Mouse (Mus musculus) left cerebral cortex, postnatal 10 days (tissue): Measurements from ENCODE around the gene Snap91. TPM values are rescaled to one million over a fixed set of nuclear protein-coding genes. Genes with fewer than 3 reads are reported as not detected.

Experiments
- DNase-seq, 2 experiments: peaks; one replicate each; pipeline ENCODE4 v3.0.0; 2021 to 2022; ENCODE audit warnings: low spot score in 2 of 2, mixed read lengths in 1 of 2; ENCODE audit errors: extremely low spot score in 1 of 2
- intact Hi-C: fragments of 180-260 bp; cut with DNase I; formaldehyde crosslinking; loops from one replicate; pipeline ENCODE4 v1.15.1; 2025
- total RNA-seq, 2 experiments: library from RNA; stranded (reverse); gene quantifications; 2 replicates each; pipeline ENCODE4 v1.2.3; 2021

Snap91 gene
- 100 to 1,000 TPM; 528 to 545 TPM for total RNA-seq

- intact Hi-C loops = loop anchor here (5.0 kb wide), 1 partner anchor 132 kb away; no protein-coding TSS in a partner anchor
- peak; percentile 87 to 92 for DNase-seq
Observed at GRCm38 (mm10) chr9:86880113-86880972, at the start of gene Snap91. Gene Snap91, minus strand, starts transcription at chr9:86880654.

- no peak for DNase-seq
- intact Hi-C loops = no loop called here
Observed at GRCm38 (mm10) chr9:86926519-86926918, 46.1 kb upstream of the Snap91 start.

GRCm38 (mm10) chr9:86925688-86926087 lies 45.2 kb upstream of the Snap91 start:
- DNase-seq = no peak
- intact Hi-C loops = no loop called here

- no peak for DNase-seq
- intact Hi-C loops = no loop called here
Observed at GRCm38 (mm10) chr9:86922430-86922829, 42.0 kb upstream of the Snap91 start.

GRCm38 (mm10) chr9:86916543-86916942 lies 36.1 kb upstream of the Snap91 start:
- DNase-seq = no peak
- intact Hi-C loops = no loop called here

GRCm38 (mm10) chr9:86899502-86900199 lies 19.2 kb upstream of the Snap91 start:
- intact Hi-C loops = no loop called here

GRCm38 (mm10) chr9:86879216-86880112 lies 990 bp downstream of the Snap91 start:
- intact Hi-C loops = loop anchor here (5.0 kb wide), 1 partner anchor 133 kb away; no protein-coding TSS in a partner anchor
- peak; percentile 14 to 68 for DNase-seq

More at GRCm38 (mm10) chr9:86899502-86900199, 19.2 kb upstream of the Snap91 start:
- no peak for DNase-seq

GRCm38 (mm10) chr9:86878716-86879115 lies 1.7 kb downstream of the Snap91 start:
- no peak for DNase-seq
- intact Hi-C loops = no loop called here

GRCm38 (mm10) chr9:86873681-86874080 lies 6.8 kb downstream of the Snap91 start:
- intact Hi-C loops = no loop called here
- DNase-seq = no peak

GRCm38 (mm10) chr9:86869586-86870338 lies 10.7 kb downstream of the Snap91 start:
- intact Hi-C loops = no loop called here
- no peak for DNase-seq

GRCm38 (mm10) chr9:86858101-86858500 lies 22.4 kb downstream of the Snap91 start:
- DNase-seq = no peak
- intact Hi-C loops = no loop called here

GRCm38 (mm10) chr9:86857626-86858025 lies 22.8 kb downstream of the Snap91 start:
- intact Hi-C loops = no loop called here
- no peak for DNase-seq

- intact Hi-C loops = no loop called here
Observed at GRCm38 (mm10) chr9:86852861-86853260, 27.6 kb downstream of the Snap91 start.

GRCm38 (mm10) chr9:86851689-86852088 lies 28.8 kb downstream of the Snap91 start:
- no peak for DNase-seq
- intact Hi-C loops = no loop called here

More at GRCm38 (mm10) chr9:86852861-86853260, 27.6 kb downstream of the Snap91 start:
- DNase-seq = no peak

GRCm38 (mm10) chr9:86850452-86851207 lies 29.8 kb downstream of the Snap91 start:
- no peak for DNase-seq
- intact Hi-C loops = no loop called here

- intact Hi-C loops = no loop called here
- no peak for DNase-seq
Observed at GRCm38 (mm10) chr9:86843747-86844353, 36.6 kb downstream of the Snap91 start.

- intact Hi-C loops = no loop called here
- DNase-seq = no peak
Observed at GRCm38 (mm10) chr9:86829792-86830191, 50.7 kb downstream of the Snap91 start.
